Mouse (Mus musculus): ENCODE measurements around the gene Rpl3.

DNA sequence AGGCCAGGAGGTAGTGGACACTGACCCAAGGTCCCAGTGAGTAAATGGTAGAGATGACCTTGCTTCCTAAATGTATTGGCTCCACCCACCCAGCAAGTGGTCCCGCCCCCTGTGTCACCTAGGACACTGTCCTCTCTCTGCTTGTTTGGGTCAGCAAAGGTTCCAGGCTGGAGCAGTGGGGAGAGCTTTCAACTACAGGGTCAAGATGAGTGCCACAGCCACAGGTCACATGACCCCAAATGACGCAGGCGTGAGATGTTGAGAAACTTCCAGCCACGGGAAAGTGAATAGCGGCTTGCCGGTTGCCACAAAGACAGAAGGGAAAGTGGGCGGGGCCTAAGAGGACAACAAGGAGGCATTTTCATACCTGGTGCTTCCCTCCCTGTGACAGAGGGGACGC is 25.5 kb upstream of the Rpl3 start:
- TF ChIP-seq TAL1 (IDR thresholded peaks at IDR 0.05; ENCODE audit: low read length): no peak
- TF ChIP-seq GATA1 (IDR thresholded peaks at IDR 0.05; ENCODE audit: low read length): no peak

All from erythroblast, embryonic 14.5 days (primary cell).